Mouse (Mus musculus) lung, embryonic 14.5 days (tissue): Measurements from ENCODE around the gene Fpr-rs4. TPM values are rescaled to one million over a fixed set of nuclear protein-coding genes. Genes with fewer than 3 reads are reported as not detected.
A peak's percentile ranks its signal among the peaks of the same experiment; 100 is the strongest.
"Not testable (repeated sequence)": the region's sequence is repeated elsewhere in the genome, so short reads cannot be mapped to it uniquely, and the experiment has no call there.

ENCODE experiments used
- ATAC-seq: fragments of 200-750 bp; cut with Nextera tagmentation; 2 replicates; pipeline ENCODE4 v1.8.0; 2017; ENCODE audit warnings: mild to moderate bottlenecking, moderate TSS enrichment, moderate library complexity; ENCODE audit not compliant: insufficient read depth
- DNase-seq: peaks from one replicate; pipeline ENCODE4 v3.0.0-alpha.2; 2015
- H3K27ac ChIP-seq: fragments of 300-500 bp; sonication (generic); 2 replicates; pipeline ENCODE4 v1.5.1; 2014; ENCODE audit warnings: low read depth, mild to moderate bottlenecking, moderate library complexity
- H3K27me3 ChIP-seq: fragments of 300-500 bp; sonication (generic); 2 replicates; pipeline ENCODE4 v1.6.1; 2014; ENCODE audit warnings: low read length, control low read depth; ENCODE audit not compliant: insufficient read depth
- H3K36me3 ChIP-seq: fragments of 300-500 bp; sonication (generic); 2 replicates; pipeline ENCODE4 v1.6.1; 2014; ENCODE audit warnings: control low read depth; ENCODE audit not compliant: insufficient read depth
- H3K4me1 ChIP-seq: fragments of 300-500 bp; sonication (generic); 2 replicates; pipeline ENCODE4 v1.6.1; 2014; ENCODE audit warnings: antibody characterized with exemption, control low read depth; ENCODE audit not compliant: insufficient read depth
- H3K4me2 ChIP-seq: fragments of 300-500 bp; sonication (generic); 2 replicates; pipeline ENCODE4 v1.6.1; 2014; ENCODE audit warnings: mild to moderate bottlenecking
- H3K4me3 ChIP-seq: fragments of 300-500 bp; sonication (generic); 2 replicates; pipeline ENCODE4 v1.5.1; 2014; ENCODE audit warnings: low read depth, low read length
- H3K9ac ChIP-seq: fragments of 300-500 bp; sonication (generic); 2 replicates; pipeline ENCODE4 v1.6.1; 2014
- H3K9me3 ChIP-seq: fragments of 300-500 bp; sonication (generic); 2 replicates; pipeline ENCODE4 v1.6.1; 2016; ENCODE audit warnings: low read depth, low read length, control low read depth
- CTCF ChIP-seq: IDR thresholded peaks from 2 replicates; pipeline ENCODE4 v1.5.1; 2016; ENCODE audit warnings: antibody characterized with exemption, low read depth
- WGBS: fragments of 180-500 bp; shearing (Covaris S2); extraction: QIAGEN DNeasy Blood & Tissue Kit; methylation state at CpG from one replicate; pipeline ENCODE4 v1.1.7; 2014; 5-methylcytosine and 5-hydroxymethylcytosine counted together
- polyA plus RNA-seq: library from polyadenylated mRNA; unstranded; fragments of >200 nt; fragmentation: Nextera tagmentation; extraction: Ambion mirVana; gene quantifications from 2 replicates; pipeline ENCODE4 v1.2.1, GENCODE M21; 2014

Fpr-rs4 gene
- not detected in 2 replicates for polyA plus RNA-seq

- Histone ChIP-seq H3K9me3 (no peaks in the 10 kb centered on the region), H3K27ac (no peak within 1 kb of the TSS), H3K27me3 (no peaks in the 10 kb centered on the region), H3K4me2 (no peak within 1 kb of the TSS), H3K36me3 (no peaks in the 10 kb centered on the region), H3K9ac (no peak within 1 kb of the TSS), H3K4me1 (no peaks in the 10 kb centered on the region), H3K4me3 (no peak within 1 kb of the TSS)
- 40% methylated on average over 2 of the region's 2 CpGs for WGBS
- ATAC-seq = no peak
- DNase-seq = no peak
- TF ChIP-seq CTCF = no peak
Observed at GRCm38 (mm10) chr17:18021433-18021832, at the start of gene Fpr-rs4. Gene Fpr-rs4 (plus strand): TSS chr17:18021733.

GRCm38 (mm10) chr17:17973443-17973842, 48.1 kb upstream of the Fpr-rs4 start:
- H3K4me1 ChIP-seq = no peaks in the 10 kb centered on the region
- WGBS = 23% methylated on average over 1 of the region's 1 CpGs
- no peak overlapping the region for H3K27ac ChIP-seq
- H3K36me3 ChIP-seq = no peaks in the 10 kb centered on the region
- H3K4me2 ChIP-seq = no peak overlapping the region
- ATAC-seq (no peak), DNase-seq (no peak)
- H3K9ac ChIP-seq = no peak overlapping the region
- no peaks in the 10 kb centered on the region for H3K9me3 ChIP-seq
- TF ChIP-seq CTCF = 0 out of 2 replicates have a peak, but pooled peaks have one; percentile 1
- no peak overlapping the region for H3K4me3 ChIP-seq
- no peaks in the 10 kb centered on the region for H3K27me3 ChIP-seq

- not testable (repeated sequence) for H3K4me2 ChIP-seq, H3K27ac ChIP-seq, H3K27me3 ChIP-seq, H3K4me1 ChIP-seq, H3K9ac ChIP-seq, ATAC-seq, H3K9me3 ChIP-seq, H3K36me3 ChIP-seq, H3K4me3 ChIP-seq, DNase-seq
- WGBS = 62% methylated on average over 2 of the region's 2 CpGs
Observed at GRCm38 (mm10) chr17:17981232-17981631, 40.3 kb upstream of the Fpr-rs4 start.

GRCm38 (mm10) chr17:18004752-18005151, 16.8 kb upstream of the Fpr-rs4 start:
- H3K4me1 ChIP-seq = no peaks in the 10 kb centered on the region
- no peak overlapping the region for H3K4me2 ChIP-seq
- H3K9me3 ChIP-seq = no peaks in the 10 kb centered on the region
- H3K36me3 ChIP-seq = no peaks in the 10 kb centered on the region
- no peak for ATAC-seq
- WGBS = 88% methylated on average over 1 of the region's 1 CpGs
- no peak for TF ChIP-seq CTCF
- H3K27me3 ChIP-seq = no peaks in the 10 kb centered on the region
- no peak overlapping the region for H3K9ac ChIP-seq
- DNase-seq = no peak
- no peak overlapping the region for H3K4me3 ChIP-seq
- no peak overlapping the region for H3K27ac ChIP-seq

- no peak for ATAC-seq
Observed at GRCm38 (mm10) chr17:18049124-18049523, 27.6 kb downstream of the Fpr-rs4 start, which contains the start of gene Vmn2r124. Gene Vmn2r124 (plus strand): TSS chr17:18049424.

More at GRCm38 (mm10) chr17:18049124-18049523, 27.6 kb downstream of the Fpr-rs4 start, which contains the start of gene Vmn2r124:
- Histone ChIP-seq H3K9ac (no peak within 1 kb of the TSS), H3K36me3 (no peaks in the 10 kb centered on the region), H3K4me1 (no peaks in the 10 kb centered on the region), H3K27ac (no peak within 1 kb of the TSS), H3K27me3 (no peaks in the 10 kb centered on the region), H3K4me2 (no peak within 1 kb of the TSS), H3K4me3 (no peak within 1 kb of the TSS), H3K9me3 (no peaks in the 10 kb centered on the region)
- no peak for DNase-seq
- 44% methylated on average over 2 of the region's 2 CpGs for WGBS
- TF ChIP-seq CTCF = no peak

Other genes starting within 250 kb of the Fpr-rs4 start
- 33.2 and 38.9 TPM in 2 replicates for gene Spaca6, start 194.6 kb upstream of the Fpr-rs4 start, polyA plus RNA-seq
- gene Has1, start 166.5 kb upstream of the Fpr-rs4 start, polyA plus RNA-seq = 2.1 and 2.2 TPM in 2 replicates
- gene Fpr1, start 137.8 kb upstream of the Fpr-rs4 start, polyA plus RNA-seq = 0.13 and 0.46 TPM in 2 replicates
- gene Fpr2, start 133.9 kb upstream of the Fpr-rs4 start, polyA plus RNA-seq = 0.17 and 1.1 TPM in 2 replicates
- gene Fpr3, start 133.9 kb upstream of the Fpr-rs4 start, polyA plus RNA-seq = not detected in 2 replicates
- gene Vmn2r124, start 27.7 kb downstream of the Fpr-rs4 start, polyA plus RNA-seq = not detected in 2 replicates
- gene Vmn2r91, start 63.3 kb downstream of the Fpr-rs4 start, polyA plus RNA-seq = not detected in 2 replicates
- gene Vmn2r92, start 130.2 kb downstream of the Fpr-rs4 start, polyA plus RNA-seq = not detected in 2 replicates